Mouse (Mus musculus) brain, adult 2 months (tissue): Measurements from ENCODE around the gene Axin1.

Experiments used
- DNase-seq: peaks from one replicate; pipeline ENCODE4 v3.0.0; 2011; ENCODE audit warnings: low read depth, low spot score

Gene Axin1

DNA sequence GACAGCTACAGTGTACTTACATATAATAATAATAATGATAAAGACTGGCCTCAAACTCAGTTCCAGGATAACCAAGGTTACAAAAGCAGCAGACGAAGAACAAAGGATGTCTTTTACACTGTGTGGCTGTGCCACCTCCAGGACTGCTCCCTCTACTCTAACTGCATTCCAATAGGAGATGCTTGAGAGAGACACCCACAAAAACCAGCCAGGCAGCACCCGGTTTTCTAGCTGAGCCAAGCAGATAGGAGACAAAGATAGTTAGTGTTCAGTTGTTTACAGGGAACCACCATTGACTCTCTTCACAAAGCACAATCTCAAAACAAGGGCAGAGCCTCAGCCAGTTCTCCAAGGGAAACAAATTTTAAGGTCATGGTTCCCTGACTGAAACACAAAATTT, 101.1 kb downstream of the Axin1 start:
- peak; percentile 83 for DNase-seq

DNA sequence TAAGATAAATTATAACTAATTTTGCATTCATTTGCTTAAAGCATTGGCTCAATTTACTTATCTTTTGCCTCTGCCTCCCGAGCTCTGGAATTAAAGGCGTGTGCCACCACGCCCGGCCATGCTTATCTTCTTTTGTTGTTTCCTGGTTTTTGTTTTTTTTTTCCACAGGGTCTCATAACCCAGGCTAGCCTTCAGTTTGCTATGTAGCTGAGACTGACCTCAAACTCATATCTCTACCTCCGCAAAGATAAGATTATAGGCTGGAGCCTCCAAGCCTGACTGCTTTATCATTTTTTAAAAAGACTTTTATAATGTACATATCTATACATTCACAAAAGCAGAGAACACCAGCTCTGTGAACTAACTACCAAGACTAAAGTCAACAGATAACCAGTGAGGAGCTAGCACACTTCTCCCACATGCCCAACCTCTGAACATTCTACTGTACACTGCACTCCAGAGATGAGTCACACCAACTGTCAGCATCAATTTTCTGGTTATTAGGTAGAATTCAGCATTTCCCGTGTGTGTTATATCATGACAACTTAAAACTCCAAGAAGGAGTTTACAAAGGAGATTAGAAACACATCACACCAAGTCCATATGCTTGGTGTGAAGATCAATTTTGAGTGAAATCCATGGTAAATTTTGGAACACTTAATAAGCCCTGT, 101.8 kb downstream of the Axin1 start:
- DNase-seq = no peak

GRCm38 (mm10) chr17:26240990-26241389, 102.5 kb downstream of the Axin1 start:
- no peak for DNase-seq

DNA sequence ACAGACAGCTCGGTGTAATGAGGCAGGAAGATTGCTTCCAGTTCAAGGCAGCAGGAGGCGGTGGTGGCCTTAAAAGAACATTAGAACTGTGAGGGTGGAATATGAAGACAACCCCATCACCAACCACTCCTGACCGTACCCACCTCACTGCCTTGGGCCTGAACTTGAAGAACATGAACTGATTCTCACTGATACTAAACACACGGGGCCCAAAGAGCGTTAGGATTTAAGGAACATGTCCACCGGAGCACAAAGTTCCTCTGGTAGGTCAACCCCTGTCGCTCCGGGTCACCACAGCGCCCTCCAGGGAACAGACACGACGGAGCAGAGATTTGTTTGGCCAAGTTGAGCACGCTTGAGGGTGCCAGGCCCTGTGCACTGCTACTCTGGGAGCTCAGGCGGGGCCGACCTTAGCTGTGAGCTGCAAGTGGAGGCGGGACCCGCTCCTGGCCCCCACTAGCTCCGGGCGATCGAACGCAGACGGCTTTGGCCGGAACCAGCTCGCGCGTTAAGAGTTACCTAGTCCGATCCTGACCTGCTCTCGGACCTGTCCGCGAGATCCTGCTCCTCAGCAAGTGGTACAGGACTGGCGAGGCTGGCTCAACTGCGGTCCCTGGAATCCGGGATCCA, 105.1 kb downstream of the Axin1 start:
- peak; percentile 80 for DNase-seq

GRCm38 (mm10) chr17:26244101-26244841, 105.8 kb downstream of the Axin1 start, which contains the start of gene Fam234a:
Gene Fam234a, minus strand, starts transcription at chr17:26244242.
- DNase-seq = peak; percentile 99
